Mouse (Mus musculus) MEL (cell line): ENCODE results near the gene Celf2. TPM values are rescaled to one million over a fixed set of nuclear protein-coding genes. Genes with fewer than 3 reads are reported as not detected.

Source experiments
- DNase-seq: peaks from one replicate; pipeline ENCODE4 v3.0.0; 2011; ENCODE audit warnings: low read depth, low spot score
- H3K27ac ChIP-seq: 2 replicates; pipeline ENCODE4 v1.5.1; 2012; ENCODE audit warnings: low read depth, mild to moderate bottlenecking, control low read depth, low read length, moderate library complexity; ENCODE audit not compliant: control insufficient read depth
- H3K27me3 ChIP-seq, 2 experiments: fragments of 150-350 bp in 1 of 2; sonication (generic) in 1 of 2; 2 replicates each; pipeline ENCODE4 v1.6.1; 2012; ENCODE audit warnings: low read length in 2 of 2, mild to moderate bottlenecking in 2 of 2, improper control_type of control experiment in 1 of 2, moderate library complexity in 1 of 2; ENCODE audit not compliant: insufficient read depth in 2 of 2, control insufficient read depth in 1 of 2
- H3K36me3 ChIP-seq, 2 experiments: 2 replicates each; pipeline ENCODE4 v1.6.1; 2012 to 2014; ENCODE audit warnings: low read length in 2 of 2, improper control_type of control experiment in 1 of 2, inconsistent platforms in 1 of 2, mild to moderate bottlenecking in 1 of 2; ENCODE audit not compliant: insufficient read depth in 2 of 2, control insufficient read depth in 1 of 2
- H3K4me1 ChIP-seq, 2 experiments: fragments of 150-350 bp in 1 of 2; sonication (generic) in 1 of 2; 2 replicates each; pipeline ENCODE4 v1.6.1; 2012; ENCODE audit warnings: low read length in 2 of 2, improper control_type of control experiment in 1 of 2, mild to moderate bottlenecking in 1 of 2; ENCODE audit not compliant: insufficient read depth in 2 of 2, control insufficient read depth in 1 of 2
- H3K4me3 ChIP-seq, 2 experiments: fragments of 150-350 bp in 1 of 2; sonication (generic) in 1 of 2; 2 replicates each; pipeline ENCODE4 v1.5.1; 2012; ENCODE audit warnings: low read depth in 2 of 2, low read length in 2 of 2, mild to moderate bottlenecking in 2 of 2, moderate library complexity in 2 of 2, control low read depth in 1 of 2, improper control_type of control experiment in 1 of 2; ENCODE audit not compliant: control insufficient read depth in 1 of 2, insufficient read depth in 1 of 2
- H3K79me2 ChIP-seq: 2 replicates; pipeline ENCODE4 v1.6.1; 2012; ENCODE audit warnings: mild to moderate bottlenecking, low read length, moderate library complexity; ENCODE audit not compliant: control insufficient read depth, poor library complexity, insufficient read depth
- H3K9ac ChIP-seq: 2 replicates; pipeline ENCODE4 v1.6.1; 2012; ENCODE audit warnings: low read depth, mild to moderate bottlenecking, control low read depth, low read length, moderate library complexity; ENCODE audit not compliant: control insufficient read depth, poor library complexity, severe bottlenecking
- H3K9me3 ChIP-seq: fragments of 150-350 bp; sonication (generic); replicated peaks from 2 replicates; pipeline ENCODE4 v1.6.1; 2012; ENCODE audit warnings: mild to moderate bottlenecking, low read length, improper control_type of control experiment, moderate library complexity; ENCODE audit not compliant: insufficient read depth
- BHLHE40 ChIP-seq: IDR thresholded peaks from 2 replicates; pipeline ENCODE4 v1.6.1; 2012; ENCODE audit warnings: low read depth, mild to moderate bottlenecking, inconsistent platforms, low read length, improper control_type of control experiment, borderline replicate concordance
- CHD1 ChIP-seq: IDR thresholded peaks from 2 replicates; pipeline ENCODE4 v1.6.1; 2012; ENCODE audit warnings: low read depth, mild to moderate bottlenecking, inconsistent platforms, low read length, improper control_type of control experiment
- CHD2 ChIP-seq: IDR thresholded peaks from 2 replicates; pipeline ENCODE4 v1.6.1; 2011; ENCODE audit warnings: low read length, improper control_type of control experiment
- CTCF ChIP-seq, 3 experiments: IDR thresholded peaks in 2 of 3; conservative IDR thresholded peaks in 1 of 3; 2 replicates each; pipeline ENCODE4 v1.5.1; 2011 to 2012; ENCODE audit warnings: low read length in 3 of 3, low read depth in 2 of 3, mild to moderate bottlenecking in 2 of 3, improper control_type of control experiment in 1 of 3, inconsistent platforms in 1 of 3, mixed read lengths in 1 of 3, moderate library complexity in 1 of 3; ENCODE audit not compliant: control insufficient read depth in 1 of 3, insufficient read depth in 1 of 3, poor library complexity in 1 of 3, severe bottlenecking in 1 of 3
- E2F4 ChIP-seq: IDR thresholded peaks from 2 replicates; pipeline ENCODE4 v1.6.1; 2011; ENCODE audit warnings: low read depth, low read length, improper control_type of control experiment, borderline replicate concordance
- ETS1 ChIP-seq: IDR thresholded peaks from 2 replicates; pipeline ENCODE4 v1.6.1; 2012; ENCODE audit warnings: low read depth, mild to moderate bottlenecking, inconsistent platforms, low read length, improper control_type of control experiment, moderate library complexity
- GABPA ChIP-seq: IDR thresholded peaks from 2 replicates; pipeline ENCODE4 v1.6.1; 2012; ENCODE audit warnings: low read depth, mild to moderate bottlenecking, inconsistent platforms, low read length, improper control_type of control experiment, moderate library complexity
- MAFK ChIP-seq: IDR thresholded peaks from 2 replicates; pipeline ENCODE4 v1.6.1; 2011; ENCODE audit warnings: low read depth, mild to moderate bottlenecking, low read length, improper control_type of control experiment, borderline replicate concordance
- MEF2A ChIP-seq: IDR thresholded peaks from 2 replicates; pipeline ENCODE4 v1.6.1; 2014; ENCODE audit warnings: low read depth, mild to moderate bottlenecking, inconsistent platforms, low read length, improper control_type of control experiment; ENCODE audit not compliant: poor library complexity, insufficient replicate concordance, severe bottlenecking; ENCODE audit errors: extremely low read depth
- MYB ChIP-seq: IDR thresholded peaks from 2 replicates; pipeline ENCODE4 v1.6.1; 2011; ENCODE audit warnings: mild to moderate bottlenecking, low read depth, low read length, improper control_type of control experiment
- POLR2A ChIP-seq, 2 experiments: IDR thresholded peaks; 2 replicates each; pipeline ENCODE4 v1.6.1; 2011 to 2012; ENCODE audit warnings: low read length in 2 of 2, mild to moderate bottlenecking in 2 of 2, control low read depth in 1 of 2, improper control_type of control experiment in 1 of 2, low read depth in 1 of 2, moderate library complexity in 1 of 2; ENCODE audit not compliant: control insufficient read depth in 1 of 2, insufficient read depth in 1 of 2, poor library complexity in 1 of 2
- POLR2AphosphoS2 ChIP-seq: IDR thresholded peaks from 2 replicates; pipeline ENCODE4 v1.6.1; 2011; ENCODE audit warnings: low read length, improper control_type of control experiment
- RAD21 ChIP-seq: IDR thresholded peaks from 2 replicates; pipeline ENCODE4 v1.6.1; 2011; ENCODE audit warnings: mild to moderate bottlenecking, low read depth, low read length, improper control_type of control experiment
- SMC3 ChIP-seq: IDR thresholded peaks from 2 replicates; pipeline ENCODE4 v1.6.1; 2011; ENCODE audit warnings: low read depth, low read length, improper control_type of control experiment
- TCF12 ChIP-seq: IDR thresholded peaks from 2 replicates; pipeline ENCODE4 v1.6.1; 2014; ENCODE audit warnings: low read depth, mild to moderate bottlenecking, inconsistent platforms, low read length, improper control_type of control experiment, moderate library complexity
- USF1 ChIP-seq: IDR thresholded peaks from 2 replicates; pipeline ENCODE4 v1.6.1; 2014; ENCODE audit warnings: low read depth, mild to moderate bottlenecking, inconsistent platforms, low read length, improper control_type of control experiment, moderate library complexity
- USF2 ChIP-seq, 2 experiments: IDR thresholded peaks; 2 replicates each; pipeline ENCODE4 v1.6.1; 2011 to 2012; ENCODE audit warnings: improper control_type of control experiment in 2 of 2, low read length in 2 of 2, borderline replicate concordance in 1 of 2, inconsistent platforms in 1 of 2, low read depth in 1 of 2, mild to moderate bottlenecking in 1 of 2; ENCODE audit not compliant: insufficient read depth in 1 of 2
- ZC3H11A ChIP-seq: IDR thresholded peaks from 2 replicates; pipeline ENCODE4 v1.6.1; 2012; ENCODE audit warnings: low read depth, mild to moderate bottlenecking, inconsistent platforms, low read length, improper control_type of control experiment
- ZNF384 ChIP-seq: IDR thresholded peaks from 2 replicates; pipeline ENCODE4 v1.6.1; 2012; ENCODE audit warnings: low read depth, mild to moderate bottlenecking, inconsistent platforms, low read length, improper control_type of control experiment
- polyA plus RNA-seq, 2 experiments: library from polyadenylated mRNA; stranded (reverse) in 1 of 2; unstranded in 1 of 2; fragments of >175 nt in 1 of 2; fragments of >200 nt in 1 of 2; gene quantifications; 2 replicates each; pipeline versions ENCODE4 v1.2.1 to v1.2.4; 2012; ENCODE audit warnings: low replicate concordance in 2 of 2, low read depth in 1 of 2; ENCODE audit not compliant: insufficient read length in 2 of 2, insufficient read depth in 1 of 2, missing spikeins in 1 of 2
- total RNA-seq: library from RNA; depleted of rRNA; stranded (reverse); fragments of 300-350 nt; gene quantifications from 2 replicates; pipeline ENCODE4 v1.2.3, GENCODE M21; 2012

Gene Celf2
- total and polyA plus RNA-seq, 3 experiments: 8.9 to 16.7 TPM; not detected in 1

- no peaks in the 10 kb centered on the region for H3K9me3 ChIP-seq
- no peaks in the 10 kb centered on the region for H3K4me1 ChIP-seq
- TF ChIP-seq ZC3H11A: no peak
- H3K36me3 ChIP-seq: no peaks in the 10 kb centered on the region
- H3K4me3 ChIP-seq: no peak overlapping the region
- no peak for DNase-seq
- H3K9ac ChIP-seq: no peak overlapping the region
- H3K27ac ChIP-seq: no peak overlapping the region
- H3K27me3 ChIP-seq: no peaks in the 10 kb centered on the region
- H3K79me2 ChIP-seq: no peaks in the 10 kb centered on the region
These were observed 448.8 kb downstream of the Celf2 start for GRCm38 (mm10) chr2:7060490-7061105.

GRCm38 (mm10) chr2:7056401-7056800, 453.0 kb downstream of the Celf2 start:
- DNase-seq: no peak
- TF ChIP-seq TCF12: no peak
- TF ChIP-seq ZNF384: no peak
- TF ChIP-seq POLR2A (IDR thresholded peaks at IDR 0.05; ENCODE audit: control insufficient read depth in 1 of 2, insufficient read depth in 1 of 2, low read depth in 1 of 2, low read length in 2 of 2, poor library complexity in 1 of 2): no peak
- no peak for TF ChIP-seq MAFK
- TF ChIP-seq POLR2AphosphoS2: no peak
- TF ChIP-seq RAD21: no peak
- TF ChIP-seq SMC3: no peak
- TF ChIP-seq USF2 (IDR thresholded peaks at IDR 0.05; ENCODE audit: borderline replicate concordance in 1 of 2, insufficient read depth in 1 of 2, low read depth in 1 of 2, low read length in 2 of 2): no peak
- no peak for TF ChIP-seq E2F4
- TF ChIP-seq CTCF (IDR thresholded peaks at IDR 0.05 in 2 of 3, conservative IDR thresholded peaks at IDR 0.05 in 1 of 3; ENCODE audit: control insufficient read depth in 1 of 3, insufficient read depth in 1 of 3, low read depth in 2 of 3, low read length in 3 of 3, poor library complexity in 1 of 3, severe bottlenecking in 1 of 3): no peak
- TF ChIP-seq CHD1: no peak
- no peak for TF ChIP-seq BHLHE40
- no peak for TF ChIP-seq MEF2A
- no peak for TF ChIP-seq GABPA
- TF ChIP-seq CHD2: no peak
- TF ChIP-seq USF1: no peak
- TF ChIP-seq ETS1: no peak
- no peak for TF ChIP-seq MYB
- Histone ChIP-seq H3K4me3 (no peak overlapping the region), H3K27me3 (no peaks in the 10 kb centered on the region), H3K79me2 (no peaks in the 10 kb centered on the region), H3K9ac (no peak overlapping the region), H3K4me1 (no peaks in the 10 kb centered on the region), H3K36me3 (no peaks in the 10 kb centered on the region), H3K9me3 (no peaks in the 10 kb centered on the region), H3K27ac (no peak overlapping the region)
